Mouse (Mus musculus): ENCODE results near the gene Clcnkb. TPM values are rescaled to one million over a fixed set of nuclear protein-coding genes. Genes with fewer than 3 reads are reported as not detected.

Gene Clcnkb
- total and polyA plus RNA-seq, 2 experiments from 2014 or later, result 0.65 to 0.87 TPM

DNA sequence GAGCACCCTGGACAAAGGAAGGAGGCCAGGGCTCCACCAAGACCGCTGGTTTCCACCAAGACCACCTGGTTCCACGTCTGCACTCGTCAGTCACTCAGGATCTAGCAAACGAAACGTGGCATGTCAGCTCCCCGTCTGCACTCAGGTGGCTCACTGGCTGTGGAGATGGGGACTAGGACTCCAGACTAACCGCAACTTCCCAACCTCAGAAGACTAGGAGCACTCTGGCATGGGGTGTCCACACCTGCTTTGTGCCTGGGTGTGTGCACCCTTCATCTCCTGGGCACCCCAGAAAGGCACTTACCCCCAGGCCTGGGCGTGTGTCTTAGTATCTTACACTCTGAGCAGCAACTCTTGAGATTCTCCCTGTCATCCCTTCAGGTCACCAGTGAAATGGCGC, 44.0 kb upstream of the Clcnkb start:
- DNase-seq (ENCODE audit: low spot score) (no peak), ATAC-seq (ENCODE audit: insufficient read depth, low read depth) (no peak)
- WGBS, result 89% methylated on average over 9 of the region's 9 CpGs
- no peak overlapping the region for H3K27ac ChIP-seq (ENCODE audit: low read depth)
- peaks cover 8% of the 10 kb centered on the region; the same call in 1 of the 2 replicates for H3K4me1 ChIP-seq (ENCODE audit: control insufficient read depth, insufficient read depth)
- no peak overlapping the region for H3K9ac ChIP-seq (replicated peaks; ENCODE audit: low read depth, low read length)
- TF ChIP-seq EP300 (IDR thresholded peaks at IDR 0.05; ENCODE audit: low read depth), result no peak
- no peak for TF ChIP-seq CTCF (IDR thresholded peaks at IDR 0.05; ENCODE audit: low read depth)
- peaks cover 37% of the 10 kb centered on the region for H3K36me3 ChIP-seq (replicated peaks; ENCODE audit: control insufficient read depth, insufficient read depth, low read length)
- H3K27me3 ChIP-seq (ENCODE audit: control insufficient read depth, insufficient read depth, low read length), result no peaks in the 10 kb centered on the region
- no peak overlapping the region for H3K4me3 ChIP-seq (ENCODE audit: low read depth, low read length)
- H3K4me2 ChIP-seq (ENCODE audit: low read depth, low read length), result no peak overlapping the region
- H3K9me3 ChIP-seq (replicated peaks; ENCODE audit: control insufficient read depth, low read length), result no peaks in the 10 kb centered on the region

DNA sequence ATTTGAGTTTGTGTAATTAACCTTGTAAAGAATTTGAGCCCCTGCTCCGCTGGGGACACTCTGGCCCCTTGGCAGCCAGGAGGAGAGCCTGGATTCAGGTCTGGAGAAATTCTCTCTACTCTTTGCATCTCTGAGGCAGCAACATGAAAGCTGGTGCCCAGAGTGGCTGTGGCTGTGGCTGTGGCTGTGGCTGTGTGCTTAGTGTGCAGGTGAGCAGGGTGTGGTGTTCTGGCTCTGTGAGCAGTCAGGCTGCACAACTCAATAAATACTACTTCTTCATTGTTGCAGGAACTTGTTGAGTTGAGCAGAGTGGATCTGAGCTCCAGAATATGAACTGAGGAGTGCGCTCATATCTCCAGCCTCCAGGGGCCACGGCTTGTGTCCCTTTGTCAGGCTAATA, 43.1 kb upstream of the Clcnkb start:
- Histone ChIP-seq H3K27me3 (ENCODE audit: control insufficient read depth, insufficient read depth, low read length) (no peaks in the 10 kb centered on the region), H3K4me2 (ENCODE audit: low read depth, low read length) (no peak overlapping the region), H3K4me1 (ENCODE audit: control insufficient read depth, insufficient read depth) (peaks cover 8% of the 10 kb centered on the region; the same call in 1 of the 2 replicates), H3K4me3 (ENCODE audit: low read depth, low read length) (no peak overlapping the region), H3K9ac (replicated peaks; ENCODE audit: low read depth, low read length) (no peak overlapping the region), H3K9me3 (replicated peaks; ENCODE audit: control insufficient read depth, low read length) (no peaks in the 10 kb centered on the region), H3K36me3 (replicated peaks; ENCODE audit: control insufficient read depth, insufficient read depth, low read length) (peaks cover 28% of the 10 kb centered on the region), H3K27ac (ENCODE audit: low read depth) (no peak overlapping the region)
- DNase-seq (ENCODE audit: low spot score) (no peak), ATAC-seq (ENCODE audit: insufficient read depth, low read depth) (no peak)
- TF ChIP-seq CTCF (IDR thresholded peaks at IDR 0.05; ENCODE audit: low read depth) (no peak), EP300 (IDR thresholded peaks at IDR 0.05; ENCODE audit: low read depth) (no peak)
- WGBS, result 73% methylated on average over 3 of the region's 3 CpGs

DNA sequence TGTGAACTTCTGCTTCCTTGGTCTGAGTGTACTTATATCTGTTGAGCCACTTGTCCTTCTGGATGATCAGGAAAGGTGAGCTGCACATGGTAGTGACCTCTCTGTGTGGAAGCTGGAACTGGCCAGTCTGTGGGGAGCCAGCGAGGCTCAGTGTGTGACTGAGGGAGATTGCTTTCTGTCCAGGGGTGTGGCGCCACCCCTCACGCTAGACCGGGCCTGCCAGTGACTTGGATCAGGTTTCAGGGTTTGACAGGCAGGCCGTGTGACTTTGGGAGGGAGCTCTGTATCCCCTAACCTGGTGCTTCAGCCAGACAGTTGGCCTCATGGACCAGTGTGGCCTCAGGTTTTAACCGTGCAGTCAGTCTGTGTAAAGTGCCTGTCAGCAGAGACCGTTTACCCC, 42.4 kb upstream of the Clcnkb start:
- H3K27ac ChIP-seq (ENCODE audit: low read depth), result 0 out of 2 replicates have a peak overlapping the region, but pooled peaks have one; percentile 30
- no peaks in the 10 kb centered on the region for H3K27me3 ChIP-seq (ENCODE audit: control insufficient read depth, insufficient read depth, low read length)
- no peak overlapping the region for H3K4me3 ChIP-seq (ENCODE audit: low read depth, low read length)
- no peaks in the 10 kb centered on the region for H3K9me3 ChIP-seq (replicated peaks; ENCODE audit: control insufficient read depth, low read length)
- TF ChIP-seq CTCF (IDR thresholded peaks at IDR 0.05; ENCODE audit: low read depth) (no peak), EP300 (IDR thresholded peaks at IDR 0.05; ENCODE audit: low read depth) (no peak)
- H3K9ac ChIP-seq (replicated peaks; ENCODE audit: low read depth, low read length), result no peak overlapping the region; the same call in 1 of the 2 replicates
- ATAC-seq (ENCODE audit: insufficient read depth, low read depth) (peak; percentile 65), DNase-seq (ENCODE audit: low spot score) (peak; percentile 41)
- H3K36me3 ChIP-seq (replicated peaks; ENCODE audit: control insufficient read depth, insufficient read depth, low read length), result peaks cover 25% of the 10 kb centered on the region
- peaks cover 8% of the 10 kb centered on the region; the same call in 1 of the 2 replicates for H3K4me1 ChIP-seq (ENCODE audit: control insufficient read depth, insufficient read depth)
- no peak overlapping the region for H3K4me2 ChIP-seq (ENCODE audit: low read depth, low read length)
- WGBS, result 23% methylated on average over 7 of the region's 7 CpGs

DNA sequence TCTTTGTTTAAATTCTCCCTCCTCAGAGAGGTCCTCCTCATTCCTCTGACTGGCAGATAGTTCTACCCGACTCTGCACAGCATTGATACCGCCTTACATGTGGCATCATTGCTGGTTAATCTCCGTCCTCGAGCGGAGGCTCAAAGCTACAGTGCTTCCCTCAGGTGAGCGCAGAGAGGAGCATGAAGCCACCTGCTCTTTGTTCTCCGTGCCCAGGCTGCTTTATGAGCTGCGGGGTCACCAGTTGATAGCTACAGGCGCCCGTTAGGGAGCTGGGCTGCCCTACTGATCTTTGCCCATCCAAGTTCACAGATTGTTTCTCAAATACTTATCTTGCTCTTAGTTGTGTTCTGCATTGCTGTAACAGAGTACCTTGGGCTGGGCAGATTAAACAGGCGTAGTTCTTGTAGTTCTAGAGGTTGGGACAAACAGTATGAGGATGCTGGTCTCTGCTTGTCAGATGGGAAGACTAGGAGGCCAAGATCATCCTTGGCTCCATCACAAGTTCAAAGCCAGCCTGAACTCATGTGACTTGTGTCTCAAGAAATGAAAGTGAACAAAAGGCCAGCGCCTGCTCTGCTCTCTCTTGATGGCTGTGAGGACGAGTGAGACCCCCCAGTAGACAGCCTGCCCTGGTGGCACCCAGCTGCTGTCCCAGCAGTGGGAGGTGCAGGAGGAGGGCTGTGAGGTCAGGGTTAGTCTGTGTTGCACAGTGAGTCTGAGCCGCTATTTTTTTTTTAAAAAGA, 40.6 kb upstream of the Clcnkb start:
- H3K36me3 ChIP-seq (replicated peaks; ENCODE audit: control insufficient read depth, insufficient read depth, low read length), result peaks cover 26% of the 10 kb centered on the region
- WGBS, result 91% methylated on average over 14 of the region's 14 CpGs
- no peaks in the 10 kb centered on the region for H3K9me3 ChIP-seq (replicated peaks; ENCODE audit: control insufficient read depth, low read length)
- no peak overlapping the region for H3K4me3 ChIP-seq (ENCODE audit: low read depth, low read length)
- ATAC-seq (ENCODE audit: insufficient read depth, low read depth) (no peak), DNase-seq (ENCODE audit: low spot score) (no peak)
- H3K27me3 ChIP-seq (ENCODE audit: control insufficient read depth, insufficient read depth, low read length), result no peaks in the 10 kb centered on the region
- H3K4me2 ChIP-seq (ENCODE audit: low read depth, low read length), result no peak overlapping the region
- H3K4me1 ChIP-seq (ENCODE audit: control insufficient read depth, insufficient read depth), result peaks cover 8% of the 10 kb centered on the region; the same call in 1 of the 2 replicates
- TF ChIP-seq CTCF (IDR thresholded peaks at IDR 0.05; ENCODE audit: low read depth), result no peak
- TF ChIP-seq EP300 (IDR thresholded peaks at IDR 0.05; ENCODE audit: low read depth), result no peak
- no peak overlapping the region for H3K9ac ChIP-seq (replicated peaks; ENCODE audit: low read depth, low read length)
- H3K27ac ChIP-seq (ENCODE audit: low read depth), result no peak overlapping the region

DNA sequence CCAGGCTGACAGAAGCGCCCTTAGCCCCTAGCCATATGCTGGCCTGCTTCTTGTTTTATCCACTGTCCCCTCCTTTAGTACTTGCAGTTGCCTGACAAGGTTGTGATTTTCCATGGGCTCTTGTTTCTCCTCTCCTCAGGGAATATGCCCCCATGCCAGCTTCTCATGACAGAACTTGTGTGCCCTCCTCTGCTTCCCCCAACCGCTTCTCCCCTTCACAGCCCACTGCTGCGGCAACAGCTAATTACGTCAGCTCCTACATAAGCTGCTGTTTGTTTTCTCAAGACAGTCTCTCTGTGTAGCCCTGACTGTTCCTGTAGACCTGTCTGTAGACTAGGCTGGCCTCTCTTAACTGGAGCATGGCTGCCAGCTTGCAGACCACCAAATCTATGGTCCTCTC, 39.7 kb upstream of the Clcnkb start:
- TF ChIP-seq EP300 (IDR thresholded peaks at IDR 0.05; ENCODE audit: low read depth) (no peak), CTCF (IDR thresholded peaks at IDR 0.05; ENCODE audit: low read depth) (no peak)
- H3K9ac ChIP-seq (replicated peaks; ENCODE audit: low read depth, low read length), result no peak overlapping the region
- DNase-seq (ENCODE audit: low spot score) (no peak), ATAC-seq (ENCODE audit: insufficient read depth, low read depth) (no peak)
- 94% methylated on average over 4 of the region's 4 CpGs for WGBS
- H3K27me3 ChIP-seq (ENCODE audit: control insufficient read depth, insufficient read depth, low read length), result no peaks in the 10 kb centered on the region
- no peak overlapping the region for H3K4me2 ChIP-seq (ENCODE audit: low read depth, low read length)
- peaks cover 8% of the 10 kb centered on the region; the same call in 1 of the 2 replicates for H3K4me1 ChIP-seq (ENCODE audit: control insufficient read depth, insufficient read depth)
- H3K9me3 ChIP-seq (replicated peaks; ENCODE audit: control insufficient read depth, low read length), result no peaks in the 10 kb centered on the region
- H3K36me3 ChIP-seq (replicated peaks; ENCODE audit: control insufficient read depth, insufficient read depth, low read length), result peaks cover 26% of the 10 kb centered on the region
- H3K27ac ChIP-seq (ENCODE audit: low read depth), result no peak overlapping the region
- H3K4me3 ChIP-seq (ENCODE audit: low read depth, low read length), result no peak overlapping the region

Measured in heart, postnatal 0 days (tissue).